Mouse (Mus musculus) erythroblast, embryonic 14.5 days (primary cell): ENCODE data around the gene Hist1h2bf. TPM values are rescaled to one million over a fixed set of nuclear protein-coding genes. Genes with fewer than 3 reads are reported as not detected.

Experiments used
- H3K27me3 ChIP-seq: 2 replicates; pipeline ENCODE4 v1.6.1; 2012; ENCODE audit warnings: inconsistent platforms; ENCODE audit not compliant: control insufficient read depth
- H3K36me3 ChIP-seq: 2 replicates; pipeline ENCODE4 v1.6.1; 2012; ENCODE audit warnings: mild to moderate bottlenecking, inconsistent platforms; ENCODE audit not compliant: control insufficient read depth
- H3K4me1 ChIP-seq: 2 replicates; pipeline ENCODE4 v1.6.1; 2012; ENCODE audit warnings: inconsistent platforms; ENCODE audit not compliant: control insufficient read depth
- H3K4me3 ChIP-seq: replicated peaks from 2 replicates; pipeline ENCODE3; 2012; ENCODE audit warnings: moderate library complexity, mild to moderate bottlenecking, inconsistent platforms
- H3K9me3 ChIP-seq: 2 replicates; pipeline ENCODE4 v1.6.1; 2012; ENCODE audit warnings: low read length, inconsistent platforms, mixed read lengths; ENCODE audit not compliant: control insufficient read depth
- GATA1 ChIP-seq: IDR thresholded peaks from 2 replicates; pipeline ENCODE4 v1.6.1; 2012; ENCODE audit warnings: low read length, inconsistent platforms, mixed read lengths
- TAL1 ChIP-seq: IDR thresholded peaks from 3 replicates; pipeline ENCODE4 v1.6.1; 2012; ENCODE audit warnings: low read length, inconsistent platforms, mixed read lengths
- polyA plus RNA-seq: library from polyadenylated mRNA; stranded (reverse); fragments of >175 nt; gene quantifications from 2 replicates; pipeline ENCODE4 v1.2.3, GENCODE M21; 2012

Hist1h2bf gene
- polyA plus RNA-seq, 1 experiment: 15.6 TPM

- Histone ChIP-seq H3K4me3 (peak overlapping the region; percentile 25), H3K9me3 (no peaks in the 10 kb centered on the region), H3K4me1 (peaks cover 41% of the 10 kb centered on the region), H3K27me3 (no peaks in the 10 kb centered on the region), H3K36me3 (peaks cover 56% of the 10 kb centered on the region)
- TF ChIP-seq TAL1 (no peak), GATA1 (no peak)
These were observed 35.8 kb upstream of the Hist1h2bf start for GRCm38 (mm10) chr13:23609844-23610243.

GRCm38 (mm10) chr13:23609209-23609608 is 35.2 kb upstream of the Hist1h2bf start:
- H3K9me3 ChIP-seq: no peaks in the 10 kb centered on the region
- peak overlapping the region; percentile 43 for H3K4me3 ChIP-seq

DNA sequence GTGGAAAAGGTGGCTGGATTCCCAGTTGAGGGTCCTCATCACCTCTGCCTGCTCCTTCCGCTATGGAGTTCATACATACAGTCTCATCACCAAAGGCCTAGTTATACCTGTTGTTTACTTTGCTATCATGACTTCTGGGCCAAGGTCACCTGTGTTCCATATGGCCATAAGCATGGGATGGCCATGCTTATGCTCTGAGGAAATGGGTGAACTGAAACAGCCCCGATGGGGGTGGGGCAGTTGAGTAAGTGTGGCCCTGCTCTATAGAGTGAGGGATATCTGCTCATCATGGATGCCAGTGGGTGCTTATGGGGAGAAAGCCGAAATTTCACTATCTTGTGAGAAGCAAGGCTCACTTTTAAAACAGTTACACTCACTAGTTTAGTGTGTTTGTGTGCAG is 31.1 kb upstream of the Hist1h2bf start:
- H3K4me3 ChIP-seq: no peak overlapping the region
- H3K27me3 ChIP-seq: no peaks in the 10 kb centered on the region
- TF ChIP-seq TAL1 (no peak), GATA1 (no peak)
- peaks cover 29% of the 10 kb centered on the region for H3K36me3 ChIP-seq
- peaks cover 53% of the 10 kb centered on the region for H3K4me1 ChIP-seq
- H3K9me3 ChIP-seq: peaks cover 4% of the 10 kb centered on the region

More at GRCm38 (mm10) chr13:23609209-23609608, 35.2 kb upstream of the Hist1h2bf start:
- Histone ChIP-seq H3K36me3 (peaks cover 51% of the 10 kb centered on the region), H3K4me1 (peaks cover 45% of the 10 kb centered on the region), H3K27me3 (no peaks in the 10 kb centered on the region)
- peak; percentile 56; the same call in 1 of the 2 replicates for TF ChIP-seq GATA1
- TF ChIP-seq TAL1: no peak

DNA sequence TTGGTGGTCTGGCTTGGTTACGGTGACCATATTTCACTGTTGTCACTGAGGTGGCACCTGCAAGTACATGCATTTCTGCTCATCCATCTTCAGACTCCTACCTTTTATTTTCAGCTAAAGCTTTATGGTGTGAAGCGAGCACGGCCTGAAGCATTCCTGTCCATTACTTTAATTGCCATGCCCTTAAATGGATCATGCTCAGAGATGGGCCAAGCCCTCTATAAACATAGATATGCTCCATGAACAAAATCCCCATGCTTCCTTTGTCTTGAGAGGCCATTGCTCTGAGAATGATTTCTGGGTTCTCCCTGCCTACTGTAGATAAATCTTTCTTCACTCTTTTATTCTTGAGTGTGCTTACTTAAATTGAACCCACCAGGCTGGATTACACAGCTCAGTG is 30.5 kb upstream of the Hist1h2bf start:
- no peaks in the 10 kb centered on the region for H3K27me3 ChIP-seq
- peaks cover 47% of the 10 kb centered on the region for H3K4me1 ChIP-seq
- H3K36me3 ChIP-seq: peaks cover 29% of the 10 kb centered on the region
- no peak for TF ChIP-seq TAL1
- TF ChIP-seq GATA1: no peak
- peaks cover 4% of the 10 kb centered on the region for H3K9me3 ChIP-seq
- H3K4me3 ChIP-seq: no peak overlapping the region

GRCm38 (mm10) chr13:23603182-23603699 is 29.2 kb upstream of the Hist1h2bf start:
- TF ChIP-seq TAL1 (no peak), GATA1 (no peak)

GRCm38 (mm10) chr13:23597957-23598356 is 24.0 kb upstream of the Hist1h2bf start:
- Histone ChIP-seq H3K4me1 (peaks cover 69% of the 10 kb centered on the region), H3K36me3 (peaks cover 9% of the 10 kb centered on the region), H3K9me3 (peaks cover 4% of the 10 kb centered on the region), H3K27me3 (no peaks in the 10 kb centered on the region), H3K4me3 (peak overlapping the region; percentile 42)
- no peak for TF ChIP-seq GATA1
- TF ChIP-seq TAL1: no peak

More at GRCm38 (mm10) chr13:23603182-23603699, 29.2 kb upstream of the Hist1h2bf start:
- peaks cover 27% of the 10 kb centered on the region for H3K36me3 ChIP-seq
- peaks cover 4% of the 10 kb centered on the region for H3K9me3 ChIP-seq
- H3K4me1 ChIP-seq: peaks cover 44% of the 10 kb centered on the region
- no peak overlapping the region for H3K4me3 ChIP-seq
- H3K27me3 ChIP-seq: no peaks in the 10 kb centered on the region

DNA sequence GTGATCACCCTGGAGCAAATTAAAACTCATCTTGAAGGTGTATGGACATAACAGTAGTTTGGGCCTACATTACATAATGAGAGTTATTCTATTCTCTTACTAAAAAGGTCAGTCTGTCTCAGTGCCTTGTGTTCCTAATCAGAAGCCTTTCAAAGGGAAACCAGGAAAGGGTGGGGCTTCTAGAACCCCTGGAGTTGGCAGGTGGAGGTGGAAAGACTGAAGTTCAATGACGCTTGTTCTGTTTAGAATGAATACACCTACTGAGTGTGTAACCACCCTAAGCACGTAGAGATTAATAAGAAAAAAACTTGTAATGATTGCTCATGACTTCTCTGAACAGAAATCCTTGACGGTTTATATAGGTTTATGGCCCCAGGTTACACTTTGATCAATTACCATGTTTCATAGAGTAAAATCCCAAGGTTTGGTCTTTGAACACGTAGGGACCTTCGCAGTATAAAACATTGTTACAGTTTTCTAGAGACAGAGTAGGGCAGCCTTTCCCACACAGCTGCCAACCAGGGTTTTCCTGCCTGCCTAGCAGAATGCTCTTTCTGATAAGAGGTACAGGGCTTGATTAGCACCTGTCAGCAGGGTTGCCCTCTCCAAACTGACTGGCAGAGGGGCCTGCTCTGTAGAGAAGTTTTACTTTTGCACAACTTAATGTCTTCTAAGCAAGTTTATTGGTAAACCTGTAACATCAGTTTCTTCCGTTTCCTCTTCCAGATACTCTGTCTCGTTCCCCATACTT is 21.8 kb upstream of the Hist1h2bf start:
- peaks cover 72% of the 10 kb centered on the region for H3K4me1 ChIP-seq
- peak overlapping the region; percentile 45 for H3K4me3 ChIP-seq

DNA sequence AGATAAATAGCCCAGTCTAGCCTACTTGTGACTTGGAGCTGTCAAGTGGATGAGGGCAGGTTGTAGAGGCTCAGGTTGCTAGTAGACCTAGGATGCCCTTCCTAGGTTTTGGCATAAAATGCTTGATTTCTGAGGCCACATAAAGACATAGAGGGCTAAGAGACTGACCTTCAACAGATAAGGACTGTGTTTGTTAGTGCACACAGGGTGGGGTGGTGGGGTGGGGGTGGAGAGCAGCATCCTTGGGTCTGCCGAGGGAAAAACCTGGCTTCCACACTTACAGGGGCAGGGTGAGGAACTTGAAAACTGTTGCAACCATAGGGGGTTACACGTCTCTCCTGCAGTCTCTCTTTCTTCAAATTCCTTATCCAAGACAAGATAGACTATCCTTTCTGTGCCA is 21.2 kb upstream of the Hist1h2bf start:
- peak overlapping the region; percentile 45 for H3K4me3 ChIP-seq
- TF ChIP-seq TAL1 (no peak), GATA1 (no peak)

More for the DNA sequence above, 21.8 kb upstream of the Hist1h2bf start:
- TF ChIP-seq TAL1 (peak; percentile 92), GATA1 (peak; percentile 89)
- Histone ChIP-seq H3K9me3 (peaks cover 3% of the 10 kb centered on the region; the same call in 1 of the 2 replicates), H3K27me3 (no peaks in the 10 kb centered on the region), H3K36me3 (peaks cover 9% of the 10 kb centered on the region)

DNA sequence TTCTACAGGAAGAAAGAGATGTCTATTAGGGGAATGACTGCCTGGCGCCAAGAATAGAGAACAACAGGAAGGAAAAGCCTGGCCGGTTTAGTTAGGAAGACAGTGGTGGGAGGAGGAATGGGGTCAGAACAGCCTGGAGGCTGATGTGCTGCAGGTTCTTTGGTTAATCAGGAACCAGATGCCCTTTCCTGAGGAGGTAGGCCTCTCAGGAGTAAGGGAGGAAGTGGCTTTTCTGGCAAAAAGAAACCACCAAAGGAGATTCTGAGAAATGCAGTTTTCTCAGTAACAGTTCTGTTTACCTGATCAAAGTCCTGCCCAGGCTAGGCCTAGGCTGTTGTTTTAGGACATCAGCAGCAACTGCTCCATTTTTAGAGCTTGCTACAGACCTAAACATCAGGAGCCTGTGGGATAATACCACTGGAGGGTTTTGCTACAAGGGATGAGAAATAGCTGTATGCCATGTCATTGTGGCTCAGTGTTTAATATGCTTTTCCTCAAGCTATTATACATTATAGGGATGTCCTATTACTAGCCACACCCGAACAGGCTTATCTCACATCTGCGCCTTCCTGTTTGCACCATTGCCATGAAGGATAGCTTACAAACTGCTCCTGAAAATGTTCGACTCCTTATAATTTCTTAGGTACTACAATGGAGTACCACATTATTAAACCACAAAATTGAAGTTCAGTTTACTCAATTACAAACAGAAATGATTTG is 19.2 kb upstream of the Hist1h2bf start:
- Histone ChIP-seq H3K4me1 (peaks cover 74% of the 10 kb centered on the region), H3K9me3 (peaks cover 3% of the 10 kb centered on the region; the same call in 1 of the 2 replicates), H3K27me3 (no peaks in the 10 kb centered on the region), H3K4me3 (no peak overlapping the region), H3K36me3 (peaks cover 11% of the 10 kb centered on the region)
- peak; percentile 59 for TF ChIP-seq GATA1
- TF ChIP-seq TAL1: no peak

More for the DNA sequence above, 21.2 kb upstream of the Hist1h2bf start:
- Histone ChIP-seq H3K27me3 (no peaks in the 10 kb centered on the region), H3K9me3 (peaks cover 3% of the 10 kb centered on the region; the same call in 1 of the 2 replicates), H3K4me1 (peaks cover 72% of the 10 kb centered on the region), H3K36me3 (peaks cover 9% of the 10 kb centered on the region)
